Comparison of ENCODE assay signal across 29 mouse cellular contexts in the genomic region with DNA sequence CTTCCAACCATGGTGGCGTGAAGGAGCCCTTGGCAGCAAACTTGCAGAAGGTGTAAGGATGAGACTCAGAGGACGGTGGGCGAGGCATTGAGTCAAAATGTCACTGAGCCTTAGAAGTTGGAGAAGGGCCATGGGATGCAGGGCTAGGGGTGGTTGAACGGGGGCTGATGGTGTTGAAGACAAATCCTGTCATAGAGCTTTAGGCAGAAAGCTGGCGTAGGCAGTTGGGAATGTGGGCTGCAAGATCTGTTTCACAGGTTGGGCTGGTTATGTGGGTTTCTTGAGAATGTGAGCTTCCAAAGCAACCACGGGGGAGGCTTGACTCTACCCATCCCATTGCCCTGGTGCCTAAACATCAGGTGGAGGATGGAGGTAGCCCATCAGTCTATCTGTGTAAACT. TPM values are rescaled to one million over a fixed set of nuclear protein-coding genes. Genes with fewer than 3 reads are reported as not detected.
A peak's percentile ranks its signal among the peaks of the same experiment; 100 is the strongest.
DNase-seq lines count a peak whose midpoint lies in the region; TF ChIP-seq lines count a peak whose summit lies in the region.
"Had no signal": no experiment of that assay in that cellular context is flagged by ENCODE, and none has a peak within 500 bp of the region (broad histone marks: within the 10 kb centered on the region; RNA-seq: fewer than 3 reads in every experiment).

No protein-coding gene starts in this region.

- no peak for TF ChIP-seq CTCF in cerebellum, adult 2 months (IDR thresholded peaks at IDR 0.05; ENCODE audit: borderline replicate concordance, insufficient read depth, low read depth, low read length)

- WGBS in cerebellum, adult 2 months, result 86% methylated on average over 6 of the region's 6 CpGs

- 0 out of 2 replicates have a peak overlapping the region, but pooled peaks have one; percentile 5 for H3K27ac ChIP-seq in cerebellum, adult 2 months (ENCODE audit: insufficient read depth, low read length)
- H3K27ac ChIP-seq: forebrain, embryonic 13.5 days; heart, adult 2 months; hindbrain, embryonic 13.5 days; limb, embryonic 10.5 days; limb, embryonic 15.5 days; liver, embryonic 14.5 days; macrophage; midbrain, embryonic 13.5 days; neural tube, embryonic 13.5 days had no signal

- peak in 1 of 2 experiments; percentile 18 for DNase-seq in cerebellum, adult 2 months
- no peak for DNase-seq in cerebellum, adult 18-20 months
- DNase-seq in frontal cortex, postnatal 36 days (ENCODE audit: low spot score in 2 of 2), result peak; percentile 41 to 48
- no peak for DNase-seq in frontal cortex, postnatal 25 days (ENCODE audit: low spot score in 2 of 2)
- DNase-seq in right cerebral cortex, adult 18-20 months, result peak; percentile 67
- DNase-seq in right cerebral cortex, postnatal 4 days, result no peak
- peak; percentile 38 for DNase-seq in telencephalon, adult 2 months (ENCODE audit: low read depth, low spot score)
- DNase-seq: adrenal gland, adult 8-10 months; cerebellum, postnatal 14 days; gastrocnemius, postnatal 14 days; heart, adult 2 months; heart, postnatal 4 days; kidney, adult 8-10 months; kidney, postnatal 10 days; layer of hippocampus, postnatal 36 days; lung, adult 2 months; lung, postnatal 10 days; thymus, postnatal 4 days had no signal

- no peak overlapping the region for H3K4me3 ChIP-seq in cerebellum, adult 2 months (replicated peaks; ENCODE audit: insufficient read depth, low read depth, low read length)
- H3K4me3 ChIP-seq: forebrain, embryonic 13.5 days; heart, adult 2 months; heart, embryonic 12.5 days; hindbrain, embryonic 13.5 days; limb, embryonic 10.5 days; limb, embryonic 15.5 days; midbrain, embryonic 13.5 days; neural tube, embryonic 13.5 days had no signal

- peaks cover 27% of the 10 kb centered on the region for H3K4me1 ChIP-seq in cerebellum, adult 2 months (ENCODE audit: control insufficient read depth, insufficient read depth, low read length)
- H3K4me1 ChIP-seq: limb, embryonic 10.5 days had no signal

- TF ChIP-seq POLR2A in cerebellum, adult 2 months (IDR thresholded peaks at IDR 0.05; ENCODE audit: borderline replicate concordance, insufficient read depth, low read length), result no peak

- H3K27me3 ChIP-seq in cerebellum, adult 2 months (ENCODE audit: control insufficient read depth, insufficient read depth, low read length), result no peaks in the 10 kb centered on the region
- H3K27me3 ChIP-seq: CH12.LX; forebrain, embryonic 13.5 days; heart, embryonic 12.5 days; hindbrain, embryonic 13.5 days; limb, embryonic 15.5 days; midbrain, embryonic 13.5 days; neural tube, embryonic 13.5 days had no signal

RNA-seq across cellular contexts. Expression of gene Kat2b, which starts 23.4 kb away (rescaled TPM):
- polyA plus RNA-seq in cerebellum, adult 2 months (2012; rRNA removed), result 40.5 and 43.4 TPM in 2 replicates

RNA-seq across cellular contexts. Expression of gene Pp2d1, which starts 50.9 kb away (rescaled TPM):
- polyA plus RNA-seq in cerebellum, adult 2 months (2012; rRNA removed), result not detected in 2 replicates
- polyA plus RNA-seq: heart, adult 2 months; large intestine, adult 2 months; liver, embryonic 14.5 days; lung, adult 2 months; macrophage had no signal

Comparison
In these comparisons a context has a peak if more than half of its experiments do, and no peak if none do; other contexts are left out.
1. DNase-seq: peak in frontal cortex, postnatal 36 days (2 of 2), right cerebral cortex, adult 18-20 months (single experiment) and telencephalon, adult 2 months (single experiment); none in cerebellum, adult 18-20 months (0 of 2), frontal cortex, postnatal 25 days (0 of 2) and right cerebral cortex, postnatal 4 days (single experiment).